Mouse (Mus musculus) kidney, adult 2 months (tissue): Measurements from ENCODE around the gene Rnase13. TPM values are rescaled to one million over a fixed set of nuclear protein-coding genes. Genes with fewer than 3 reads are reported as not detected.

Experiments used
- DNase-seq: peaks from one replicate; pipeline ENCODE4 v3.0.0; 2021
- H3K27ac ChIP-seq: fragments of 200-500 bp; 2 replicates; pipeline ENCODE4 v1.5.1; 2012; ENCODE audit warnings: low read depth, low read length, control low read depth, inconsistent platforms; ENCODE audit not compliant: insufficient read depth
- H3K27me3 ChIP-seq: fragments of 200-500 bp; replicated peaks from 2 replicates; pipeline ENCODE4 v1.6.1; 2012; ENCODE audit warnings: mild to moderate bottlenecking, moderate library complexity, low read length, inconsistent platforms; ENCODE audit not compliant: control insufficient read depth, insufficient read depth
- H3K36me3 ChIP-seq: fragments of 200-500 bp; 2 replicates; pipeline ENCODE4 v1.6.1; 2012; ENCODE audit warnings: mild to moderate bottlenecking, moderate library complexity, low read length, inconsistent platforms; ENCODE audit not compliant: control insufficient read depth, insufficient read depth
- H3K4me1 ChIP-seq: fragments of 200-500 bp; 2 replicates; pipeline ENCODE4 v1.6.1; 2011; ENCODE audit warnings: low read length; ENCODE audit not compliant: control insufficient read depth, insufficient read depth
- H3K4me3 ChIP-seq: fragments of 200-500 bp; 2 replicates; pipeline ENCODE4 v1.5.1; 2011; ENCODE audit warnings: mild to moderate bottlenecking, low read depth, low read length, control low read depth; ENCODE audit not compliant: insufficient read depth
- CTCF ChIP-seq: fragments of 200-500 bp; conservative IDR thresholded peaks from 2 replicates; pipeline ENCODE4 v1.5.1; 2011; ENCODE audit warnings: low read depth, mild to moderate bottlenecking, control low read depth, low read length, moderate library complexity, mixed read lengths; ENCODE audit not compliant: insufficient read depth, insufficient read length
- POLR2A ChIP-seq: fragments of 200-500 bp; IDR thresholded peaks from one replicate; pipeline ENCODE4 v1.6.1; 2011; ENCODE audit warnings: low read depth, low read length, control low read depth
- WGBS: fragments of 180-500 bp; shearing (Covaris S2); methylation state at CpG from one replicate; pipeline ENCODE4 v1.1.7; 2018; 5-methylcytosine and 5-hydroxymethylcytosine counted together
- polyA plus RNA-seq: library from polyadenylated mRNA; depleted of rRNA; stranded (reverse); fragments of >200 nt; gene quantifications from 2 replicates; pipeline ENCODE4 v1.2.3, GENCODE M21; 2012

Rnase13 gene
- polyA plus RNA-seq, 1 experiment: not detected

DNA sequence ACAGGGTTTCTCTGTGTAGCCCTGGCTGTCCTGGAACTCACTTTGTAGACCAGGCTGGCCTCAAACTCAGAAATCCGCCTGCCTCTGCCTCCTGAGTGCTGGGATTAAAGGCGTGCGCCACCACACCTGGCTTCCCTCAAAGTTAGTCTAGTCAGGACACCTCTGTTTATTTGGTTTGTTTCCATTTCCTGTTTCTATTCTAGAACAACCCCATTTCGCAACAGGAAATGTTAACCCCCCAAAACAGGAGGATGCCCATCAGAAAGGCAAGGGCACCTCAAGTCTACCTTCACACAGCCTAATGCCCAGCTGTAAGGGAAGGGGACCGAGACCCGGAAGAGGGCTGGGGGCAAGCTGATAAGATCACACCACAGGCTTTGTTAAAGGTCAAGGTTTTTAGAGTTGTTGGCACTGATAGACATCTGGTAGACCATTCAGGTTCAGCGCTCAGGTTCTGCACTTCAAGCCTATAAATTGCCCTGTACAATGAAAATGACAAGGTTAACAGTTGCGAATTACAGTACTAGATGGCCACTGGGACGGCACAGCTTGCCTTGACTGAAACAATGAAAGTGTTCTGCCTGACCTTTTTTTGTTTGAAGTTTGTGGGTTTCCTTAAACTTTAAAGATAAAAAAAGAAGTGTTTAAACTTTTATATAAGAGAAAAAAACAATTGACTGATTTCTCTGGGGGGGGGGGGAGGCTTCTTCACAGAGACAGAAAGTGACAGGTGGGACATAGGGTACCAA lies 30.2 kb downstream of the Rnase13 start, which contains the start of gene Slc39a2:
Slc39a2 (plus strand) TSS at position 699 of the 749 bp plus-strand sequence.
- H3K4me1 ChIP-seq: no peaks in the 10 kb centered on the region
- H3K4me3 ChIP-seq: no peak within 1 kb of the TSS
- H3K27me3 ChIP-seq: no peaks in the 10 kb centered on the region
- TF ChIP-seq CTCF: no peak
- TF ChIP-seq POLR2A: no peak
- peaks cover 2% of the 10 kb centered on the region; the same call in 1 of the 2 replicates for H3K36me3 ChIP-seq
- H3K27ac ChIP-seq: no peak within 1 kb of the TSS
- 79% methylated on average over 9 of the region's 9 CpGs for WGBS
- DNase-seq: no peak

DNA sequence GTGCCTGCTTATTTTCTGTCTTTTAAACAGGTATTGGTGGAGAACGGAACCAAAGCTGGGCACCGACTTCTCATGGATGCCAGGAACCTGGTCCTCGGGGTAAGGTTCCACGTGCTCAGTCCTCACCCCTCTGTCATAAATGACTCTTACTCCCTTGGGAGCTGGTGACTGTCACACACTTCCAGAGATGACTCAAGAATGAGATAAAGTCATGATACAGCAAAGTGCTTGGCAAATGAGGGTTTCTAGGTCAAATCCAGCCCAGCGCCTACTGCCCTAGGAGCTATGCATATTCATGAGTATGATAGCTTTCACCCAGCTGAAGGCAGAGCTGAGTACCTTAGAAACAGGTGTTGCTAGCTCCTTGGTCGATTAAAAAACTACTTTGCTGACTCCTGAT lies 32.7 kb downstream of the Rnase13 start:
- WGBS: 81% methylated on average over 6 of the region's 6 CpGs
- Histone ChIP-seq H3K36me3 (peaks cover 2% of the 10 kb centered on the region; the same call in 1 of the 2 replicates), H3K4me1 (0 out of 2 replicates have a peak, but pooled peaks cover 3% of the 10 kb centered on the region), H3K27me3 (no peaks in the 10 kb centered on the region), H3K4me3 (no peak overlapping the region), H3K27ac (no peak overlapping the region)
- no peak for TF ChIP-seq CTCF
- no peak for TF ChIP-seq POLR2A
- no peak for DNase-seq

DNA sequence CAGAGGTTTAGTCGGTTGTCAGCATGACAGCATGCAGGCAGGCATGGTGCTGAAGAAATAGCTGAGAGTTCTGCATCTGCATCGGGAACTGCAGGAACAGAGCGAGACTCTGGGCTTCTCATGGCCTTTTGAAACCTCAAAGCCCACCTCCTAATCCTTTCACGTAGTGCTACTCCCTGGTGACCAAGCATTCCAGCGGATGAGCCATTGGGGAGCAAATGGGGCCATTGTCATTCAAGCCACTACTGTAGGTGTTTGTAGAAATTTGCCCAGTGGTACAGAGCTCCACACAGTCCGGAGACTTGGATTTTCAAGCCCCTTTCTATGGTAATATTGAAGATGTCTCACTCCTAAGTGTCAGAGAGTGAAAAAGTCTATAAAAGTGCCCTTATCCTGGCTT lies 36.5 kb downstream of the Rnase13 start:
- no peak overlapping the region for H3K27ac ChIP-seq
- H3K4me3 ChIP-seq: no peak overlapping the region
- TF ChIP-seq CTCF (no peak), POLR2A (no peak)
- no peak for DNase-seq
- 0 out of 2 replicates have a peak, but pooled peaks cover 2% of the 10 kb centered on the region for H3K36me3 ChIP-seq
- 69% methylated on average over 6 of the region's 6 CpGs for WGBS
- no peaks in the 10 kb centered on the region for H3K27me3 ChIP-seq
- H3K4me1 ChIP-seq: 0 out of 2 replicates have a peak, but pooled peaks cover 3% of the 10 kb centered on the region

DNA sequence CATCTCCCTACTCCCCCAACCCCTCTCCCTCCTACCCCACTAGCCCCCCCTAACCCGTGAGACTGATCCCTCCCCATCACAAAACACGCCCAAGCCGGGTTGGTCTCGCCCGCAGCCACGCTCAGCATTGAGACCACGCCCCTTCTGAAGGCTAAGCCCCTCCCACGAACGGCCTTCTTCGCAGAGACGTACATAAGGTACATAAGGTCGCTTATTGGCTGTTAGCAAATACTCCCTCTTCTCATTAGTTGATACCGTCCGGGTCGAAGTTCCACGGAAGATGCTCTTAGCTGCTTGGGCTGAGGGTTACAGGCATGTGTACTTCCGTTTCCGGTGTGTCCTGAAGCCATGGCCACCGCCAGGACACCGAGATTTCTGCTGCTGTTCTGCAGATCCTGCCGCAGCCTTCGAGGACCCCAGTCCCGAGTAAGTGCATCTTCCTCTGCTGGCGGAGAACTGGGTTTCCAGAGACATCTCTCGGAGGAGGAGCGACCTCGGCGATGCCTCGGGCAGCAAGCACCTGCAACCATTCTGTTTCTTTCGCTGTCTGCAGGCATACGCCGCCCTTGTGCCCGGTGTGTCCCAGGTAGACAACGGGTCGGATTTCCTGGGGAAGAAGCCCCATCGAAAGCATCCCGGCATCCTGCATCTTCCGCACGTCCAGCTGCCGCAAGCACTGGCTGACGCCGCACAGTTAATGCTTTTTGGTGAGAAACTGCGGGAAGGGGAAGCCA lies 37.8 kb downstream of the Rnase13 start, which contains the start of gene Mettl17:
Mettl17 (plus strand) TSS at position 245 of the 734 bp plus-strand sequence.
- H3K27me3 ChIP-seq: no peaks in the 10 kb centered on the region
- 0 out of 2 replicates have a peak, but pooled peaks have one; percentile 5 for TF ChIP-seq CTCF
- TF ChIP-seq POLR2A: peak; percentile 45
- peak; percentile 97 for DNase-seq
- no peaks in the 10 kb centered on the region for H3K36me3 ChIP-seq
- under 1% methylated on average over 43 of the region's 43 CpGs for WGBS
- 0 out of 2 replicates have a peak, but pooled peaks cover 3% of the 10 kb centered on the region for H3K4me1 ChIP-seq
- H3K27ac ChIP-seq: peak within 1 kb of the TSS; percentile 19; the same call in 1 of the 2 replicates
- peak within 1 kb of the TSS; percentile 84 for H3K4me3 ChIP-seq

DNA sequence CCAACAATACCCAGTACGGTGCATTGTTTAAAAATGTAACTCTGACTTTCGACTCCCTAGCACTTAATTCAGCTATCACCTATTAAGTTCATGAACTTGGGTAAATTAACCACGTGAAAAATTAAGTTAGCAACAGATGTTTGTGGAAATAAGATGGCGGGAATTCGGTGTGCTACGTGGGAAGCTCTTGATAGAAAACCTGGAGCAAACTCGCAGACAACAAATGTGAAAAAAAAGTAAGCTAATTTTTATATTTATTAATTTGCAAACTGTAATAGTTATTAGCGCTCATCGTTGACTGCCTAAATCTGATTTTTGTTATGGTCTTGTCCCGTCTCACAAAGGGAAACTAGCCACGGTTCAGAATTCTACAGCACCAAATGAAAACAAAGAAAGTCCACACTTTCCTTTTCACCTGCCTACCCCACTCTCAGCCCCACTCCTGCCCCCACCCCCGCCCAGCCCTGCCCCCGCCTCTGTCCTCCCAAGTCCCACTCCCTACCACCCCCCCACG lies 38.5 kb downstream of the Rnase13 start:
- H3K4me1 ChIP-seq: 0 out of 2 replicates have a peak, but pooled peaks cover 3% of the 10 kb centered on the region
- no peak for TF ChIP-seq POLR2A
- TF ChIP-seq CTCF: no peak
- no peak overlapping the region for H3K27ac ChIP-seq
- H3K36me3 ChIP-seq: no peaks in the 10 kb centered on the region
- no peaks in the 10 kb centered on the region for H3K27me3 ChIP-seq
- peak; percentile 10 for DNase-seq
- peak overlapping the region; percentile 84 for H3K4me3 ChIP-seq
- WGBS: under 1% methylated on average over 14 of the region's 14 CpGs

DNA sequence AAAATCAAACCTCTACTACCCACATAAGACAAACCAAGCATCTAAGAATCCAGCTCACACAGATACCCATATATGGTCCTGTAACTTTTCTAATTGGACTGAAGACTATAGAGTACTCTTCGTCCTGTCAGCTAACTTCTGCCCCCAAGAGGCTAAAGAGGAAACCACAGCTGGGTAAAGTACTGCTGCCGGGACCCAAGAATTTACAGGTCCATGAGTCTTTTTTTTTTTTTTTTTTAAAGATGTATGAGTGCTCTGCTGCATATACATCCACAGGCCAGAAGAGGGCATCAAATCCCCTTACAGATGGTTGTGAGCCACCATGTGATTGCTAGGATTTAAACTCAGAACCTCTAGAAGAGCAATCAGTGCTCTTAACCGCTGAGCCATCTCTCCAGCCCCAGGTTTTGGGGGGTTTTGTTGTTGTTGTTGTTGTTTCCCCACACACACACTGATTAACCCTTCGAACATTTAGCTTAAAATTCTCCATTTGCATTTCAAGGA lies 39.0 kb downstream of the Rnase13 start:
- DNase-seq: peak; percentile 85
- H3K27ac ChIP-seq: no peak overlapping the region
- peak; percentile 34; the same call in 1 of the 2 replicates for TF ChIP-seq CTCF
- no peak for TF ChIP-seq POLR2A
- H3K4me1 ChIP-seq: 0 out of 2 replicates have a peak, but pooled peaks cover 3% of the 10 kb centered on the region
- WGBS: under 1% methylated on average over 4 of the region's 4 CpGs
- no peaks in the 10 kb centered on the region for H3K36me3 ChIP-seq
- H3K4me3 ChIP-seq: peak overlapping the region; percentile 84
- H3K27me3 ChIP-seq: no peaks in the 10 kb centered on the region
